Mouse (Mus musculus) forebrain, postnatal 0 days (tissue): ENCODE results near the gene Kirrel3. TPM values are rescaled to one million over a fixed set of nuclear protein-coding genes. Genes with fewer than 3 reads are reported as not detected.

Source experiments
- ATAC-seq: fragments of 200-750 bp; cut with Nextera tagmentation; 2 replicates; pipeline ENCODE4 v1.8.0; 2017; ENCODE audit warnings: mild to moderate bottlenecking, moderate library complexity
- DNase-seq: peaks from one replicate; pipeline ENCODE4 v3.0.0-alpha.2; 2015
- H3K27ac ChIP-seq: fragments of 300-500 bp; sonication (generic); 2 replicates; pipeline ENCODE4 v1.5.1; 2014; ENCODE audit warnings: low read depth, mild to moderate bottlenecking, antibody characterized with exemption, low read length, moderate library complexity, mixed read lengths
- H3K27me3 ChIP-seq: fragments of 300-500 bp; sonication (generic); 2 replicates; pipeline ENCODE4 v1.6.1; 2014; ENCODE audit warnings: mild to moderate bottlenecking, low read length, mixed read lengths; ENCODE audit not compliant: insufficient read depth
- H3K36me3 ChIP-seq: fragments of 300-500 bp; sonication (generic); 2 replicates; pipeline ENCODE4 v1.6.1; 2014; ENCODE audit warnings: mild to moderate bottlenecking, moderate library complexity; ENCODE audit not compliant: insufficient read depth
- H3K4me1 ChIP-seq: fragments of 300-500 bp; sonication (generic); 2 replicates; pipeline ENCODE4 v1.6.1; 2014; ENCODE audit warnings: antibody characterized with exemption; ENCODE audit not compliant: insufficient read depth
- H3K4me2 ChIP-seq: fragments of 300-500 bp; sonication (generic); 2 replicates; pipeline ENCODE4 v1.6.1; 2014; ENCODE audit warnings: low read depth, mild to moderate bottlenecking, moderate library complexity
- H3K4me3 ChIP-seq: fragments of 300-500 bp; sonication (generic); 2 replicates; pipeline ENCODE4 v1.5.1; 2014; ENCODE audit warnings: low read depth, low read length, mixed read lengths
- H3K9ac ChIP-seq: fragments of 300-500 bp; sonication (generic); 2 replicates; pipeline ENCODE4 v1.6.1; 2014; ENCODE audit warnings: mild to moderate bottlenecking
- H3K9me3 ChIP-seq: fragments of 300-500 bp; sonication (generic); 2 replicates; pipeline ENCODE4 v1.6.1; 2016; ENCODE audit warnings: low read length
- CTCF ChIP-seq: sonication (generic); IDR thresholded peaks from 2 replicates; pipeline ENCODE4 v1.5.1; 2016; ENCODE audit warnings: antibody characterized with exemption, control low read depth, low read depth
- WGBS: fragments of 180-500 bp; shearing (Covaris S2); extraction: QIAGEN DNeasy Blood & Tissue Kit; methylation state at CpG from one replicate; pipeline ENCODE4 v1.1.7; 2014; 5-methylcytosine and 5-hydroxymethylcytosine counted together
- polyA plus RNA-seq: library from polyadenylated mRNA; unstranded; fragments of >200 nt; fragmentation: Nextera tagmentation; extraction: Ambion mirVana; gene quantifications from 2 replicates; pipeline ENCODE4 v1.2.1, GENCODE M21; 2015
- total RNA-seq: library from RNA; depleted of rRNA; stranded (reverse); fragments of >200 nt; gene quantifications from 2 replicates; pipeline ENCODE4 v1.2.3, GENCODE M21; 2014

Gene Kirrel3
- total and polyA plus RNA-seq, 2 experiments from 2014 or later, result 35.3 to 57.6 TPM

DNA sequence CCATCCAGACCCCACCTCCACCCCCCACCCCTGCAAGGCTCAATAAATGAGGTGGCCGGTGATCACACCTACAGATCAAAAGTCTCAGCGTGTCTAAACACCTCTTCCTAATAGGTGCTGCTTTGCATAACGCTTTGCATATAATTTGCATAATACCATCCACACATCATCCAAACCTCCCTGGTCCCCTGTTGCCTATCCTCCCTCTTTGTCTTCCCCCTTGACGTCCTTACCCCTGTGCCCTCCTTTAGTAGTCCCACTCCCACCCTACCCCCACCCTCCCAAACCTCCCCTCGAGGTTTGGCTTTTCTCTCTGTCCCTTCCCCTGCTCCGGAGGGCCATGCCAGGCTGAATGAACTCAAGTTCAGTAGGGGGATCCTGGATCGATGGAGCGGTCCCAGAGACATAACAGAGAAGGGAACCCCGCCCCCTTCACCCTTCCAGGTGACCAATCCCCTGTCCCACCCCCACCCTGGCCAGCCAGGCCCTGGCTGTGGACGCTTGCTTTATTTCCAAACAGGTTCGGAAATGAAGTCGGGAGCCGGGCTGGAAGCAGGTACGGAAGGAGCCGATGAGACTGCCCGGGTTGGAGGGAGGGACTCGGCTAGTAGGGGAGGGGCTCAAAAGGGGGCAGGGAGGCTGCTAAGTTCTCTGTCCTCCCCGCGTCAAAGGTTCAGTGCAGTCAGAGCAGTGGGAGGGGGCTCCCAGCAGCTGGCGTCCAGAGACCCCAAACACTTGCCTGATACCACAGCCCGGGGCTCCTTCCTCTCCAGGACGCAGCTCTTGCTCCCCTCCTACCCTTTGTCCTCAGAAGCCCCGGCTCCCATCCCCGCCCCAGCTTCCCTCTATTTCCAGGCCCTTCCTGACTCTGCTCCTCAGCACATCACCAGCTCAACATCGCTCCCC lies 539.1 kb downstream of the Kirrel3 start:
- no peaks in the 10 kb centered on the region for H3K4me1 ChIP-seq
- 10% methylated on average over 25 of the region's 25 CpGs for WGBS
- H3K27ac ChIP-seq, result no peak overlapping the region
- no peaks in the 10 kb centered on the region for H3K9me3 ChIP-seq
- peaks cover 9% of the 10 kb centered on the region for H3K36me3 ChIP-seq
- H3K4me3 ChIP-seq, result 0 out of 2 replicates have a peak overlapping the region, but pooled peaks have one; percentile 2
- H3K27me3 ChIP-seq, result peaks cover 4% of the 10 kb centered on the region
- TF ChIP-seq CTCF, result no peak
- DNase-seq, result no peak
- H3K9ac ChIP-seq, result no peak overlapping the region
- peak overlapping the region; percentile 26; the same call in 1 of the 2 replicates for H3K4me2 ChIP-seq
- peak; percentile 18; the same call in 1 of the 2 replicates for ATAC-seq

- 89% methylated on average over 6 of the region's 6 CpGs for WGBS
- no peaks in the 10 kb centered on the region for H3K4me1 ChIP-seq
- DNase-seq (no peak), ATAC-seq (no peak)
- H3K4me3 ChIP-seq, result no peak overlapping the region
- no peak for TF ChIP-seq CTCF
- peaks cover 4% of the 10 kb centered on the region for H3K27me3 ChIP-seq
- no peak overlapping the region for H3K9ac ChIP-seq
- H3K27ac ChIP-seq, result no peak overlapping the region
- peaks cover 13% of the 10 kb centered on the region for H3K36me3 ChIP-seq
- H3K9me3 ChIP-seq, result no peaks in the 10 kb centered on the region
- no peak overlapping the region for H3K4me2 ChIP-seq
Observed at GRCm38 (mm10) chr9:35026311-35026710, 540.6 kb downstream of the Kirrel3 start.

DNA sequence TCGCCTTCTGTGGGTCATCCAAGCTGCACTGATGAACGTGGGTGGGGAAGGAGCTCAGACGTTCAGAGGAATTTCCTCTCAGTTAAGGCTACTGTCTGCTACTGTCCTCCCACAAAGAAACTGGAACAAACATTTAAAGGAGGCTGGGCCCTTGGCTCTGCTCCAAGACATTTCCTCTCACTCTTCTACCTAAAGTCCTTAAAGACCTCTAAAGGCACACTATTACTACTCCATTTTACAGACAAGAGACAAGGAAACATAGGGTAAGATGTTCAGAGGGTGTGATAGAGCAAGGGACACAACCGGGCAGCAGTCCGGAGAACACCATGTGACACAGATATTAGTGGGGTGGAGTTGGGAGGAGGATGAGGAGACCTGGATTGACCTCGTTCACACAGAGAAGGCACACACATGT lies 541.2 kb downstream of the Kirrel3 start:
- peaks cover 13% of the 10 kb centered on the region for H3K36me3 ChIP-seq
- WGBS, result 62% methylated on average over 6 of the region's 6 CpGs
- H3K9me3 ChIP-seq, result no peaks in the 10 kb centered on the region
- DNase-seq, result no peak
- no peak for ATAC-seq
- H3K27me3 ChIP-seq, result peaks cover 4% of the 10 kb centered on the region
- H3K4me2 ChIP-seq, result no peak overlapping the region
- TF ChIP-seq CTCF, result no peak
- no peak overlapping the region for H3K4me3 ChIP-seq
- H3K27ac ChIP-seq, result no peak overlapping the region
- no peak overlapping the region for H3K9ac ChIP-seq
- no peaks in the 10 kb centered on the region for H3K4me1 ChIP-seq

- 81% methylated on average over 6 of the region's 6 CpGs for WGBS
- no peak for ATAC-seq
Observed at GRCm38 (mm10) chr9:35027382-35027997, 541.8 kb downstream of the Kirrel3 start.

DNA sequence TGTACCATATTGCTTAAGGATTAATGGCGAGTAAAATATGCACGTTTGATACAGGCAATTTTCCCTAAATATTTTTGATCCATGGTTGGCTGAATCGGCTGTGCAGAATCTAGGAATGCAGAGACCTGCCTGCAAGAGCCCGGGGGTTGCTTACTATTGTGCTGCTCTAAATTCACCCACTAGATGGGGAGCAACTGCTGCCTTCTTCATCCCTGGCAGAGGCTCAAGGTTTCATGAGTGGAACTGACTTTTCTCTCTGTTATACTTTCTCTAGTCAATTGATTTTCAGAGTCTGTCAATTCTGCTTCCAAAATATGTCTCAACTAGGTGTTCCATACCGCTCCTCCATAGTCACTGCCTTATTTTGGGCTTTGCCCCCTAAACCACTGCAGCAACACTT lies 545.1 kb downstream of the Kirrel3 start:
- ATAC-seq (peak; percentile 38; the same call in 1 of the 2 replicates), DNase-seq (peak; percentile 62)
- Histone ChIP-seq H3K27ac (no peak overlapping the region), H3K9ac (no peak overlapping the region), H3K4me2 (no peak overlapping the region), H3K9me3 (no peaks in the 10 kb centered on the region), H3K27me3 (no peaks in the 10 kb centered on the region; the same call in 1 of the 2 replicates), H3K4me1 (no peaks in the 10 kb centered on the region), H3K36me3 (peaks cover 20% of the 10 kb centered on the region), H3K4me3 (no peak overlapping the region)
- peak; percentile 67 for TF ChIP-seq CTCF
- WGBS, result 71% methylated on average over 5 of the region's 5 CpGs

More at GRCm38 (mm10) chr9:35027382-35027997, 541.8 kb downstream of the Kirrel3 start:
- Histone ChIP-seq H3K4me2 (no peak overlapping the region), H3K27me3 (peaks cover 4% of the 10 kb centered on the region), H3K36me3 (peaks cover 13% of the 10 kb centered on the region), H3K4me1 (no peaks in the 10 kb centered on the region), H3K9me3 (no peaks in the 10 kb centered on the region), H3K27ac (no peak overlapping the region), H3K9ac (no peak overlapping the region), H3K4me3 (no peak overlapping the region)
- no peak for DNase-seq
- no peak for TF ChIP-seq CTCF

GRCm38 (mm10) chr9:35032457-35032856 lies 546.8 kb downstream of the Kirrel3 start:
- ATAC-seq (peak; percentile 32; the same call in 1 of the 2 replicates), DNase-seq (no peak)
- Histone ChIP-seq H3K4me2 (no peak overlapping the region), H3K9ac (no peak overlapping the region), H3K4me3 (no peak overlapping the region), H3K4me1 (no peaks in the 10 kb centered on the region), H3K27ac (no peak overlapping the region), H3K9me3 (no peaks in the 10 kb centered on the region), H3K27me3 (no peaks in the 10 kb centered on the region), H3K36me3 (peaks cover 20% of the 10 kb centered on the region)
- 42% methylated on average over 6 of the region's 6 CpGs for WGBS
- TF ChIP-seq CTCF, result no peak

DNA sequence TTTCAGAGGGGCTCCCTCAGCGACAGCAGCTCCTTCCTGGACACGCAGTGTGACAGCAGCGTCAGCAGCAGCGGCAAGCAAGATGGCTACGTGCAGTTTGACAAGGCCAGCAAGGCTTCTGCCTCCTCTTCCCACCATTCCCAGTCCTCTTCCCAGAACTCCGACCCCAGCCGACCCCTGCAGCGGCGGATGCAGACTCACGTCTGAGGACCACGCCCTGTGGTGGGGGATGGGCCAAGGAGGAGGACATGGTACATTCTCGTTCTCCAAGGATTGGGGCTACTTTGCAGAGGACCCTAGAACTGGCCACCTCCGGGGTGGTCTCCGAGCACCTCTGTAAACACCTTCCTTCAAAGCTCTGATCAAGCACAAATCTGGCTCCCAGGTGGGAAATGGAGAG lies 549.4 kb downstream of the Kirrel3 start:
- Histone ChIP-seq H3K4me1 (no peaks in the 10 kb centered on the region), H3K4me2 (no peak overlapping the region), H3K27ac (no peak overlapping the region), H3K27me3 (no peaks in the 10 kb centered on the region), H3K36me3 (peaks cover 10% of the 10 kb centered on the region; the same call in 1 of the 2 replicates), H3K4me3 (no peak overlapping the region), H3K9me3 (no peaks in the 10 kb centered on the region), H3K9ac (no peak overlapping the region)
- ATAC-seq (no peak), DNase-seq (no peak)
- WGBS, result 63% methylated on average over 14 of the region's 14 CpGs
- TF ChIP-seq CTCF, result no peak
